Mouse (Mus musculus): ENCODE measurements around the gene Slc39a9.

Gene Slc39a9

GRCm38 (mm10) chr12:80721458-80721857 lies 77.8 kb downstream of the Slc39a9 start:
- no peak for DNase-seq

DNA sequence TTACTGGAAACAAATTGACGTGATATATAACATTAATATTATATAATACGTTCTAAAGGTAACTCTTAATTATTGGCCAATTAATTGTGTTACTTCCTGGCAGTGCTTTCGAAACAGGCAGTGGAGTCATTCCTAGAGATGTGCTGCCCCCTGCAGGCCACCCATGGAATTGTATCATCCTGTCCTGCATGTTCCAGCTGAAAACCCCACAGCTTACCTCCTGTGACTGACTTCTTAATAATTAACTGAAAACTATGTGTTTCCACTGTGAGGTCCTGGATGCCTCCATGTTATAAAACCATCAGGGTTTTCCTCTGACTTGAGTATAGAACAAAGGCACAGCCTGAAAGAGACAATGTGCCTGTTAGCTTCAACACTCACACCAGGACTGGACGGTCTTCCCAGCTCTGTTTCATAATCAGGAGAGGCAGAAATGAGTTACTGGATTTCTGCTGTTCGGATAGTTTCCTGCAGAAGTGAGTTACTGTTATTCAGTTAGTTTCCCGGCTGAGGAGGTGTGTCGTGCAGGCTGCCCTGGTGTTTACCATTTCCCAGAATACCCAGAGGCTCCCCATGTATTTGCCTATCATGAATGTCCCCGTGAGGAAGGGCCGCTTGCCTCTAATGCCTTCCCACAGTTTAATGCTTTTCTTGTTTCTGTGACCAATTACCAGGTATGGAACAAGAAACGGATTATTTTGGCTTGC lies 81.3 kb downstream of the Slc39a9 start:
- peak; percentile 78 for DNase-seq

GRCm38 (mm10) chr12:80728207-80728606 lies 84.5 kb downstream of the Slc39a9 start:
- peak; percentile 30 for DNase-seq

DNA sequence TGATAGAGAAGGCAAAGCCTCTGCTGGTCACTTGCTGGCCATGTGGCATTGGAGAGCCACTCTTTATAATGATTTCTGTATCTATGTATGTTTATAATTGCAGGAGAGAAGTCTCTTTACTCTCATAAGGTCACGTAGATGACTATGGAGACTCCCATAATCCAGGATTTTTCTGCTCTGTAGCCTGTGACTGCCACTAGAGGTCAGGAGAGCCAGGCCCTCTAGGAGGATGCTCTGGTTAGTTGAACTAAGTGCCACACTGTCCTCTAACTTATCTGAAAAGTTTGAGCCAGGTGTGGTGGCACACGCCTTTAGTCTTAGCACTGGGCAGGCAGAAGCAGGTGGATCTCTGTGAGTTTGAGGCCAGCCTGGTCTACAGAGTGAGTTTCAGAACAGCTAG lies 85.1 kb downstream of the Slc39a9 start:
- no peak for DNase-seq

GRCm38 (mm10) chr12:80729758-80730530 lies 86.3 kb downstream of the Slc39a9 start:
- DNase-seq: no peak

GRCm38 (mm10) chr12:80730567-80730966 lies 86.9 kb downstream of the Slc39a9 start:
- peak; percentile 33 for DNase-seq

Data from thymus, postnatal 25 days (tissue).